Mouse (Mus musculus): ENCODE measurements around the gene Itih3.

Gene Itih3

DNA sequence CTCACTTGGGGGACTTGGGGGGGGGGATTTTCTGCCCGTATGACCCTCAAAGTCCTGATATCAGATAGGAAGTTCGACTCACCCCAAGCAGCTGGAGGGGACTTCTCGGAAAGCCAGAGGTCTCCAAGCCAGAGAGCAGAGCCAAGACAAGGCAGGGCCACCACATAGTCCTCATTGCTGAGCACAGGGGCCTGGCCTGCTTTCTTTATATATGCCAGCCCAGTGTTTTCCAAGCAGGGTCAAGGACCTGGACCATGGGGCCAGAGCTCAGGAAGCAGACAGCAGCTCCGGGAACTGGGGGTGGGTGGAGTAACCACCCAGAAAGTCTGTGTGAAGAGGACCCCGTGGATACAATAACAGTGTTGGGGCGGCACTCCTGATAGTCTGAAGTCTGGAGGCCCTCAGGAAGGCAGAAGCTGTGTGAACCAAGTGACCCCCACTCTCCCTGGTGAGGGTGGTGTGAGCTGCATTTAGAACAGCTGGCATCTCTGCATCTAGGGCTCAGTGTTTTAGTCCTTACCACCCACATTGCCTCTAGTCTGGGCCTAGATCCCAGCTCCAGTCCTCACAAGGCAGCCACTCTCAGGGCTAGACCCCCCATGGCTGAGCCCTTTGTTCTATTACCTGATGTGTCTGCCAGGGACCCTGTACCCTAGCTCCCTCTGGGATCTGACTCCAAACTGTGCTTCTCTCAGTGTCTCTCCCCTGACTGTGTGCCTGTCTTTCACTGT is at the start of gene Itih3:
Gene Itih3, minus strand, starts transcription at position 386 of the 731 bp plus-strand sequence.
- DNase-seq (ENCODE audit: low spot score): no peak

DNA sequence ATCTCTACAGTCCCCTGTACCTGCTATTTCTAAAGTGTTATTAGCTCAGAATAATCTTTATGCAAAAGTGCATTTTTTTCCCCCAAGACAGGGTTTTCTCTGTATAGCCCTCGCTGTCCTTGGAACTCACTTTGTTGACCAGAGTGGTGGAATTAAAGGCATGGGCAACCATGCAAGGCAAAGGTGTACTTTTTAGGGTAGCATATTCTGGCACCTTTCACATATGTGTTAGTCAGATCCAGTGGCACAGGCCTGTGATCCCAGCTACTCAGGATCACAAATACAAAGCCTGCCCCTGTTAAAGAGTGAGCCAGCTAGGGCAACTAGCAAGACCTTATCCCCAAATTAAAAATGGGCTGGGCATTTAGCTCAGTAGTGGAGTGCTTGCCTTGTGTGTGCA is 36.8 kb upstream of the Itih3 start:
- no peak for DNase-seq (ENCODE audit: low spot score)

DNA sequence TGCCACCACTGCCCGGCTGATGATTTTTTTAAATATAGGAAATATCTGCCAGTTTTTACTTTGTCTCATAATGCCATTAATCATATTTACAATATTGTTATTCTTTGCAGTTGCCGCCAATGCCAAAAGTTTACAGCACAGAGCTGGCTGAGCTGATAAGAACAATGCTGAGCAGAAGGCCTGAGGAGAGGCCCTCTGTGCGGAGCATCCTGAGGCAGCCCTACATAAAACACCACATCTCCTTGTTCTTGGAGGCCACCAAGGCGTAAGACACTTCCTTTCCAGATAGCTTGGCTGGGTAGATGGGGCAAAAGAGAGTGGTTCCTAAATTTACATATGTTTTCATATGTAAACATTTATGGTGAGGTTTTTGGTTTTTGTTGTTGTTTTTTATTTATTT is 35.5 kb upstream of the Itih3 start:
- DNase-seq (ENCODE audit: low spot score): no peak

DNA sequence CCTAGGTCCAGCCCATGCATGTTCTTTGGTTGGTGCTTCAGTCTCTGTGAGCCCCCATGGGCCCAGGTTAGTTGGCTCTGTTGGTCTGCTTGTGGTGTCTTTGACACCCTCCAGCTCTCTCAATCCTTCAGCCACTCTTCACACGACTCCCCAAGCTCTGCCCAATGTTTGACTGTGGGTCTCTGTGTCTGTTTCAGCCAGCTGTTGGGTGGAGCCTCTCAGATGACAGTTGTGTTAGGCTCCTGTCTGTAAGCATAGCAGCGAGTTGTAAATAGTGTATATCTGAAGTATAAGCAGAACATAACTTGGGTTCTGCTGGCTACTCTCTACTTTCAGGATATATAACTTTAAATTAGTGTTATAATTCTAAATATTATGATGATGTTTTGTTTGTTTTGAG is 35.0 kb upstream of the Itih3 start:
- DNase-seq (ENCODE audit: low spot score): no peak

DNA sequence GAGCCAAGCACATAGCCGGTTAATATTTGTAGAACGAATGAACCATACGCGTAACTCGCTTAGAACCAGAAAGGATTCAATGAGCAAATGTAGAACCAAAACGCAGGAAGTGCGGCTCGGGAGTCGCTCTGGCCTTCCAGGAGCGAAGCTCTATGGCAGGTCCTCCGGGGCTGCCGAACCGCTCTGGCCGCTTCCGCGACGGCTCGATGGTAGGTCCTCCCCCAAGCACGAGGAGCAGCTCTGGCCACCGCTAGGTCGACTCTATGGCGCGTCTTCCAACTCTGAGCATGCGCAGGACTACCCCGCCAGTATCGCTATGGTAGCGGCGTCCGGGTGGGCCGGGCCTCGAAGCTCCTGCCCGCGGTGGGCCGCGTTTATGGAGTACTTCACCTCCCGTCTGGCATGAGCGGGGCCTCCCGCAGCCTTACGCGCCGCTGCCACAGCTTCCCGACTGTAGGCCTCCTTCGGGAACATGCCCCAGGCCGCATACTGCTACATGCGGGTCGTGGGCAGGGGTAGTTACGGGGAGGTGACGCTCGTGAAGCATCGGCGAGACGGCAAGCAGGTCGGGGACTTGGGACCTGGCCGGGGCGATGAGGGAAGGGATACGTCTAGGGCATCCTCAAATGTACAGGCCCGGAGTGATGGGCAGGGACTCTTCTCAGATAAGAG is 27.7 kb upstream of the Itih3 start, which contains the start of gene Nek4:
Gene Nek4, plus strand, starts transcription at position 224 of the 672 bp plus-strand sequence.
- DNase-seq (ENCODE audit: low spot score): peak; percentile 96

DNA sequence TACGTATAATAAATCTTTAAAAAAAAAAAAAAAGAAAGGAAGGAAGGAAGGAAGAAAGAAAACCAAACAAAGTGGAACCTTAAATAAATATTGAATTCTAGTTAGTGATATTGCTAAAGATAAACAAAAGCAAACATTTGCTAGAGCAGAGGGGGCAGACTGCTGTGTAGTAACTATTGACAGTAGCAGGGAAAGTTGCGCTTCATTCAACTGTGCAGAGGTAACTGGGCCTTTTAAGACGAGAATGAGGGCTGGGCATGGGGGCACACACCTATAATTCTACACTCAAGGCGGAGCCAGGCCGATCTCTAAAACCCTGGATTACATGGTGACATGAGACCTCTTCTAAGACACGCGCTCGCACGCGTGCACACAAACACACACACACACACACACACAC is 26.4 kb upstream of the Itih3 start:
- DNase-seq (ENCODE audit: low spot score): no peak

DNA sequence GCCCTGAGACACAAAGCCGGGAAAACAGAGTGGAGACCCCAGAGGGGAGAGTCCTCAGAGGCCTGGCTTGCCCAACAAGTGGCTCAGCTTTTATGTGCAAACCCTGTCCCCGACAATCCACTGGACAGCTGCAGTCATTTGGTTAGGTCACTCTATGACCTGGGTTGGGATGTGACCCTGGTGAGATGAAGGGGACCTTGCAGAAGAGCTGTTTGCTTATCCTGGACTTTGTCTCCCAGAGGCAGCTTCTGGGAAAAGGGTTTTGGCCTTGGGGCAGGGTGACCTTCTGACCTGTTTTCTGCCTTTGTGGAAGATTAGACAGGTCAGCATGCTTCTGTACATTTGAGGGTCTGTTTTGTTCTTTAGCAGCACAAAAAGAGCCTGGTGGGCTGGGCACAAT is 21.2 kb upstream of the Itih3 start:
- DNase-seq (ENCODE audit: low spot score): no peak

DNA sequence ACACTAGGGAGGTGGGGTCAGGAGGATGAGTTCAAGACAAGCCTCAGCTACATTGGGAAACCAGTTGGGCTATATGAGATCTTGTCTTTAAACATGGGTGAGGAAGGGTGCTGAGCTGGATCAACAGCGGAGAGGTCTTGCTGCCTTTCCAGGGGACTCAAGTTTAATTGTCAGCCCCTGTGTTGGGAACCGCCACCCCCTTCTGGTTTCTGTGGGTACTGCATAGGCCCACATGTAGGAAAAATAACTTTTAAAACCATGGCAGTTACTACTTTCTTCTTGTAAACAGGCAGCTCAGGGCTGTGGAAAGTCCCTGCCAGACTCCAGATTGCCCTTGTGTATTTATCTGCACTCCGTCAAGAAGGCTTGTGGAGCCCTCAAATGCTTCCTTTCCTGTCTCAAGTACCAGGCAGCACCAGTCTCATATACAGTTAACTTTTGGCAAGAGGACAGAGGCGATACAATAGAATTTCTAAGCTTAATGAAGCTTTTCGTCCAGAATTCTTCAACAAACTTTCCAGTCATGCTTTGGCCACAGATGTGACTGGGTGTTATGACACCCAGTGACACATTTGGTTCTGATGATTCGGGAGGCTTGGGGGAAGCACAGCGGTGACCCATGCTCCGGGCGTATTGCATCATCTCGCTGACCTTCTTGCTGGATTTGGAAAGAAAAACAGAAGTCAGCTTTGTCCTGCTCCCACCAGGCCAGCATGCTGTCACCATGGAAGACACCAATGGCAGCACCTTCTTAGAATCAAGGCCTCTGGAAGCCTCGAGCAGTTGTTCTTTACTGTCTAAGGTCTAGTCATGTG is 20.5 kb upstream of the Itih3 start:
- peak; percentile 36 for DNase-seq (ENCODE audit: low spot score)

DNA sequence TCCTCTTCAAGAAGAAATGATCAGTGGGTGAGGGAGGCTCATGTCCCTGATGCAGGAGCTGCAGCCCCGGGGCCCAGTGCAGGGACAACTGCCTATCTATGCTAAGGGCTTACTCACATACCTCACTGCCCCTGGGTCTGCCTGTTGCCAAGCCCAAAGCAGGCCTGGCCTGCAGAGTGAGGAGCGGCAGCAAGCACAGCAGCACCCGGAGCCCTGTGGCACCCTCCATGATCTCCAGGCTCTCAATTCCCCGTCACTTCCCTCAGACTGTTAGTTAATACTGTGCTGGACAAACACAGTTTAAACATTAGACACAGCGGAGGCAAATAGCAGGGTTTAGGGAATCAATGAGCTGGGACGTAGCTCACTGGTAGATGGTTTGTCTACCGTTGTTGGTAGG is 19.5 kb upstream of the Itih3 start, which contains the start of gene Itih1:
Gene Itih1, minus strand, starts transcription at position 252 of the 400 bp plus-strand sequence.
- DNase-seq (ENCODE audit: low spot score): no peak

DNA sequence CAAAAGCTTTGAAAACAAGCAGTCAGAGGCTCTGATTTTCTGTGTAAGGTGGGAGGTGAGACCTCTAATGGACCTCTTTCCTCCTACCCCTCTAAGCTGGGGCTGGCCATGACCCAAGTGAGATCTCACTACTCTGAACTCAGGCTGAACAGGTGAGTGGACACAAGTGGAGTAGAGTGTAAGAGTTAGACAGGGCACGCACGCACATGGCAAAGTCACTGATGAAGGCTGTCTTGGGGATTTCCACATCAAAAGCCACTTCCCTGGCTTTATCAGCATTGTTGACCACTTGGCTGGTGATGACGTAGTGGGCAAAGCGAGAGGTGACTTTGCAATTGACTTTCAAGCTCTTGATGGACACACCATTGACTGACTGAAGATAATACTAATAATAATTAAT is 18.7 kb upstream of the Itih3 start:
- DNase-seq (ENCODE audit: low spot score): no peak

DNA sequence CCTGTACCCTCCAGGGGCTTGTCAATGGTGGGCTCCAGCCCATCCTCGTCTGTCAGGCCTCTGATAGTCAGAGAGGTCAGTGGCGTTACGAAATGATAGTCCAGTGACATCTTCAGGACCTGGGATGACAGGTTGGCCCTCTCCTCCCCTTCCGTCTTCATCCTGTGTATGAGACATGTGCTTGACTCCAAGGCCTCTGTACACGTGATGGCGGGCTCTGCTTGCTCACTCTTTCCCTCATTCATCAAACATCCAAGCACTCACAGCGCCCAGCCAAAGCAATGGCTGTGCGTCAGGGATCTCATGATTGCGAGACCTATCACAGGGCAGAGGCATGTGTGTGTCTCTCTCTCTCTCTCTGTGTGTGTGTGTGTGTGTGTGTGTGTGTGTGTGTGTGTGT is 9.8 kb upstream of the Itih3 start:
- no peak for DNase-seq (ENCODE audit: low spot score)

DNA sequence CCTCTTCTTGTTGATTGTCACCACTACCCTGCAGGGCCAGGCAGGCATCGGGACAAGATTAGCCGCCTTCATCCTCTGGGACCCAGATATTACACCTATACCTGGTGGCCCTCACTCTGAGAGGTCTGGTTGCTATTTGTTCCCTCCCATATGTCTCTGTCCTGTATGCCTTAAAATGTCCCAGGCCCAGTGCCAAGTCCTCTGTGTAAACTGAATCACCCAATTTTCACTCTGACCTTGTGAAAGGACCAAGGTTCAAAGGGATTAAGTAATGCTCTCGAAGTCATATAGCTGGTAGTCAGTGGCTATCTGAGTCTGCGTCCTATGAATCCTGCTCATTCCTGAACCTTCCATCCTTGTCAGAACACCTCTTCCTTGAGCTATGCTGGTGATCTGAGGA is 6.8 kb upstream of the Itih3 start:
- DNase-seq (ENCODE audit: low spot score): no peak

DNA sequence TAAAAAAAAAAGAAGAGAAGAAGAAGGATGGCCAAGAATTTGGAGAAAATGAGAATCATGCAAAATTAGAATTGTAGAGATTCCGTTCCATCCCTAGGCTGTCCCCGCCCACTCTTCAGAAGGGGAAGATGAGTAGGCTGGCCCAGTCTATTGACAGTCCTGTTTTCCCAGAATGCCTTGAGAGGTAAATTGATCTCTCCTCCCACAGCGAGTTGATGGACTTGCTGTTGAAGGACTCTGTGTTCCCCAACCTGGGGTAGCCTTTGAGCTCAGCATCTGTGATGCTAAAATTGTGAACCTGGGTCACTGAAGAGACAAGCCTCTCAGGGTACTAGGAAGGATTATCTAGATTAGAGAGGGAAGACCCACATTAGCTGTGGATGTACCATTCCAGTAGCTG is 1.9 kb upstream of the Itih3 start:
- DNase-seq (ENCODE audit: low spot score): no peak

DNA sequence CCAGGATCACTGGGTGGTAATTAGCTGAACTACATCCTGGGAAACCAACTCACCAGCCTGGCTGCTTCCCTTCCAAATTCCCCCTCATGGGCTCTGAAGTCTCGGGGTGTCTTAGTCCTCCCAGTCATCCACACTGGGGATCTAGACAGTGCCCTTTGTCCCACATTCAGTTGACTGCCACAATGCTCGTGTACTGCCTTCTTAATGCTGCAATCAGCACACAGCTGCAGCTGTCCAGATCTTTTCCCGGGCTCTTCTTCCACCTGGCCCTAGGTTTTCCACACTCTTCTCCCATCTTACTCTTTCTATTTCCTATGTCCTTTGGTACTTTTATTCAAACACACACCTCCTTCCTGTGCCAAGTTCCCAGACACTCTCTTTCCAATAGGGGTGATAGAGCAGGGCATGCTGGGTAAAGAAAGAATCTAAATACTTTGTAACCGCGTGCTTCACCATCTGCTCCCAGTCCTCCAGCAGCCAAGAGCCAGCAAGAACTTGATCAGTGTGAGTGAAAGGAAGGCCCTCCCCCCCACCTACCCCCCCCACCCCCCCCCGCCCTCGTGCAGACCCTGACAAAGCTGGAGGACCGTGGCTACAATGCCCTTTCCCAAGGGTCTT is 1.4 kb downstream of the Itih3 start:
- no peak for DNase-seq (ENCODE audit: low spot score)

DNA sequence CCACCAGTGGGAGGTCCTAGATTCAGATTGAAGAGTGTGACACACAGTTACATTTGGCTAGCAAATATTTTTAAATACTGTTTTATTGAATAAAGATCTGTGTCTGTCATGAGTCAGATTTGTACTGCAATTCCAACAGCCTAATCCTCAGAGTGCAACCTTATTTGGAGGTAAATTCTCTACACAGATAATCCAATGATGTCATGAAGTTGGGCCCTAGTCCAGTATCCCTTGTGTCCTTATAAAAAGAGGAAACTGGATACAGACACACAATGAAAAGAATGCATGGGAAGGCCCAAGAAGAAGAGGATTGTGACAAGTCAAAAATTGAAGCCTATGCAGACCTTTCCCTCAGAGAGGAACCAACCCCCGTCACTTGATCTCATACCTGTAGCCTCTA is 7.0 kb downstream of the Itih3 start:
- no peak for DNase-seq (ENCODE audit: low spot score)

DNA sequence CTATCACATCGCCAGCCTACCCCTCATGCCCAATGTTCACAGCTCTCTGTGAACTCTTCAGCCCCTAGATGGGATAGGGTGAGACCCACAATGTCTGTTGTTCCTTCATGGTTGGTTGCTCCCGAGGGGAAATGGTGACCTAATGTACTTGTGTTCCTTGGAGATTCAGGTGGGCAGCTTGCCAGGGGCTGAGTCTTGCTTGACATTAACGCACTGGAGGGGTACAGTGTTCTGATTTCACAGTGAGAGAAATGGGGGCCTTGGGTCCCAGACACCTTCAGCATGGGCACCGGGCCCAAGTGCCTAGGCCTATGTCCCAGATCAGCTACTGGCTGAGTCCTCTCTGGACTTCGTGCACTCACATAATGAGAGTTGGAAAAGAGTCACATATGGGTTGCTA is 10.2 kb downstream of the Itih3 start:
- no peak for DNase-seq (ENCODE audit: low spot score)

DNA sequence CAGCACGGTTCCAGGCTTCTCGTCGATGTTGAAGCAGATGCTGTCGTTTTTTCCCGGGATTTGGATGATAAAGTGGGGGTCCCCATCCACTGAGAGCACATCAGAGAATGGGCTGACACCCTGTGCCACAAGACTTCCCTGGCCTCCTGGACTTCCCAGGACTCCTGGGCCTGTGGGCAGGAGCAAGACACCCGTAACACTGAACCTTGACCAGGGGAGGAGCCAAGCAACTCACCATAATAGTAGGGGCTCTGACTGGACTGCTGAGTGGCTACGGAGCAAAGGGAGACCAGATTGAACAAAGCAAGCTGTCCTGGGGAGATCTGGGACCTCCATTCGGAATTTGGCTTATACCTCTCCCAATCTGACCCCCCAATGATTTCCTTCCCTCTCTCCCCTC is 10.9 kb downstream of the Itih3 start:
- no peak for DNase-seq (ENCODE audit: low spot score)

DNA sequence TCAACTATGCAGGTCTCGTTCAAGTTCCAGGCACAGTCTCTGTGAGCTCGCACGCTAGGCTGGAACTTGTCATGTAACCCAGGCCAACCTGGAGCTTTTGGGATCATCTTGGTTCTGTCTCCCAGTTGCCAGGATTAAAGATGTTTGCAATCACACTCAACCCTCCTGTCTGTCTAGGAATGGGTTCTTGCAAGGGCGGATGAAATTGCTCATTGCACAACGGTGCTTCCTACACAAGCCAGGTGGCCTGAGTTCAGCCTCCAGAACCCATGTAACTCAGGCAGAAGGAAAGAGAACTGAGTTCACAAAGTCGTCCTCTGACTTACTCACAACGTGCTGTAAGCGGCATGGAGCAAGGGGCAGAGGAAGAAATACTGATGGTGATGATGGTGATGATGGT is 12.4 kb downstream of the Itih3 start:
- no peak for DNase-seq (ENCODE audit: low spot score)

DNA sequence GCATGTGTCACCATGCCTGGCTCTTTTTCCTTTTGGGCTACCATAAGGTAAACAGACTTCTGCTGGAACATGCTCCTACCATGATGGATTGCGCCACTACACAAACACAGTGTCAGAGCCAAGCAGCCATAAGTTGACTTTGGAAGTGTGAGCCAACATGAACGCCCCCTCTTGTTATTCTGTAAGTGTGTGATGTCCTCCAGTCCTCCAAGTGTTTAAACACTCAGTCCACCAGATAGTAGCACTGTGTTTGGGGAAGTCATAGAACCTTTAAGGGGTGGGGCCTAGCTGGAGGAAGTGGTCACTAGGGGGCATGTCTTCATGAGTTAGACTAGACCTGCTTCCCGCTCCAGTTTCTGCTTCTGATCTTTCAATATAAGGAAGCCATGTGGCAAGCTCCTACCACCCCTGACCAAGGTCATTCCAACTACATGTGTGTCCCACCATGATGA is 15.7 kb downstream of the Itih3 start:
- DNase-seq (ENCODE audit: low spot score): no peak

DNA sequence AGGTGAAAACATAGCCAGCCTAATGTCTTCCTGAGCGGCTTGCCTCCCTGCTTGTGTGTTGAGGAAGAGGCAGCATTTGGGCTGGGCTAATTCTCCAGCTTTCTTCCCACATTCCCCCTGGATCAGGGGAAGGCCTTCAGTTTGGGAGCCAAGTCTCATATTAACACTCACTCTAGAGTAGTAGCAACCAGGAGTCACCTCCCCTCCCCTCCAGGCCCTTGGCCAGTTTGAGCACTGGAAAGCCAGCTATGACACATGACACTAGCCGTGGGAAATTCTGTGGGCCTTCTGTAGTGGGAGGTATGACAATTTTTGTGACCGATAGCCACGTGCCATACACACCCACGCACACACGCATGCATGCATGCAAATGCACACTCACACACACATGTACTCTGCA is 17.6 kb downstream of the Itih3 start:
- DNase-seq (ENCODE audit: low spot score): no peak

DNA sequence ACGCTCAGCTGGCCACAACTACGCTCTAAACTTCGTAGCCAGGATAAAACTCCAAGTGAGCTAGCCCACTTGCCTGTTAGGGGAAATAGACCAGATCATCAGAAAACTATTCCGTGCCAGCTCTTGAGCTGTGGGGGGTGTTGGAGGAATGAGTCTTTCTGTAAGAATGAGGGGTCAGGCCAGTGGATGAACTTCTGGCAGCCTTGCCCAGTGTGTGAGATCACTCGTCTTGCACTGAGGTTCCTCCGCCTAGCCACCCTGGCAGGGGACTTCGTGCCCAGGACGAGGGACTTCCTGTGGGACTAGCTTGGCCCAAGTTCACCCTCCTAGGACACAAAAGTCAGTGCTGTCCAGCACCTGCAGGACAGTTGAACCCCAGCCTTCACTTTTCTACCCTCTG is 19.3 kb downstream of the Itih3 start:
- DNase-seq (ENCODE audit: low spot score): no peak

DNA sequence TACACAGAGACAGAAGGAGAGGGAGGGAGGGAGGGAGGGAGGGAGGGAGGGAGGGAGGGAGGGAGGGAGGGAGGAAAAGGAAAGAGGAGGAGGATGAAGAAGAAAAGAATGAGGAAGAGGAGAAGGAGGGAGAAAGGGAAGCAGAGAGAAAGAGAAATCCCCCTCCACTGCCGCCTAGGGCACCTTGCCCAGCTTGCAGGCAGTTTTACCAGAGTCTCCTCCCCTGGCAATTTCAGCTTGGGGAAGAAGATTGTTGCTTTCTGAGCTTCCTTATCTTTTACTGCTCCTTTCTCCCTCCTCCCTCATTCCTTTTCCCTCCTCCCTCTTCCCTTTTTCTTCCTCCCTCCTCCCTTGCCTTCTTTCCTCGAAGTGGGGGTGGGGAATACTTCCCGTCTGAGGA is 20.5 kb downstream of the Itih3 start:
- DNase-seq (ENCODE audit: low spot score): no peak

All from T-cell, adult 2 months (primary cell).